Mouse (Mus musculus) erythroid progenitor cell, adult 5-6 weeks (primary cell): Measurements from ENCODE around the gene AA986860. TPM values are rescaled to one million over a fixed set of nuclear protein-coding genes. Genes with fewer than 3 reads are reported as not detected.
A peak's percentile ranks its signal among the peaks of the same experiment; 100 is the strongest.

Source experiments
- ATAC-seq: replicated peaks from 2 replicates; pipeline ENCODE4 v1.8.0; 2016; ENCODE audit warnings: moderate number of reproducible peaks, mild to moderate bottlenecking, moderate TSS enrichment, inconsistent platforms; ENCODE audit not compliant: poor library complexity, low FRiP score, severe bottlenecking
- total RNA-seq, 2 experiments: library from RNA; stranded (forward) in 1 of 2; stranded (reverse) in 1 of 2; fragments of 150-400 nt in 1 of 2; fragments of 186-747, 209-891 nt in 1 of 2; gene quantifications; 2 replicates each; pipeline versions ENCODE4 v1.2.3 to v1.2.4; 2015 to 2017; ENCODE audit warnings: low replicate concordance in 2 of 2

The AA986860 gene
- total RNA-seq, 2 experiments from 2014 or later: 9.4 to 11.3 TPM

DNA sequence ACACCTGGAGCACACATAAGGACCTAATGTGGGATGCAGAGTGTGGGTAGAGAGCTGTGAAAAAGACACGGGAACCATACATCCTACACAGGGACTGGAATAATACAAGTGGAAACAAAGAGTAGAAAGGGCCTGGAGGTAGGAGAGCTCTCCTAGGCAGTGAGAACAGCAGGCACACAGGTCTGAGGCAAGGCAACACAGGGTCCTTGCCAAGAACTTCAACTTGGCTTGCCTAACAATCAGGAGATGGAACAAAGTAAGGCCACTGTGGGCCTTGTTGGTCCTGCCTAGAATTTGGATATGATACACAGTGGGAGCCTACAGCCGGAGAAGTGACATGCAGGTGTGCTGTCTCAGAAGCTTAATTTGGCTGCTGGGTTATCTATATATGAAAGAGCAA is 38.1 kb downstream of the AA986860 start:
- no peak for ATAC-seq

DNA sequence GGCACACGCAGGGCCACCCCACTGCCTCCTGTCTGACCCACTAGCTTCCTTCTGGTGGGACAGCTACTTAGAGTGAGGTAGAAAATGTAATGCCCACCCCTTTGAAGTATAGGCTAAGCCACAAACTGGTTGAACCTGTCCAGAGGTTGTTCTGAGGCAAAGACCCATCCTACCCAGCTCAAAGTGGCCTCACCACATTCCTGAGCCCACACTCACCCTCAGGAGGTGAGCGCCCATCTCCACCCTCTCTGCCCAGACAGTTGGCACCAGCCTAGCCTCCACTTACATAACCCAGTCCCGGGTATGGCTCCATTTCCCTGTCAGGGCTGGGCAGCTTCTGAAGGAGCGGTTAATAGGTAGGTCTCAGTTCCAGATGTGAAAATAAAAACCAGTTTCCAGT is 38.7 kb downstream of the AA986860 start:
- ATAC-seq: no peak

- ATAC-seq: no peak
Observed at GRCm38 (mm10) chr1:130770981-130771494, 39.3 kb downstream of the AA986860 start.

DNA sequence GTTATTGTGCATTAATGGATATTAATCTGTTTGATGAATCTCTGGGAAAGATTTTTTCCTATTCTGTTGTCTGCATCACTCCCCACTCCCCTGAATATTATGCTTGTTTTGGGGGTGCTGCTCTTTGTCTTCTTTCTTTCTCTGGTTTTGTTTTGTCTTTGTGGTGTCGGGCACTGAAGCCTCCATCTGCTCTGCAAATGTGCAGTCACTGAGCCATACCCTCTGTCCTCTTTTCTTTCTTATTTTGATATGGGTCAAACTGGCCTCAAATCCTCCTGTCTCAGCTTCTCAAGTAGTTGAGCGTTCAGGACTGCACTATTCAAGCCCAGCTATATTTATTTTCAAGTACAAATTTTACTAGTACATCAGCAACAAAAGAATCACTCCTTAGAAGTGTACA is 43.5 kb downstream of the AA986860 start:
- ATAC-seq: no peak; the same call in 1 of the 2 replicates

DNA sequence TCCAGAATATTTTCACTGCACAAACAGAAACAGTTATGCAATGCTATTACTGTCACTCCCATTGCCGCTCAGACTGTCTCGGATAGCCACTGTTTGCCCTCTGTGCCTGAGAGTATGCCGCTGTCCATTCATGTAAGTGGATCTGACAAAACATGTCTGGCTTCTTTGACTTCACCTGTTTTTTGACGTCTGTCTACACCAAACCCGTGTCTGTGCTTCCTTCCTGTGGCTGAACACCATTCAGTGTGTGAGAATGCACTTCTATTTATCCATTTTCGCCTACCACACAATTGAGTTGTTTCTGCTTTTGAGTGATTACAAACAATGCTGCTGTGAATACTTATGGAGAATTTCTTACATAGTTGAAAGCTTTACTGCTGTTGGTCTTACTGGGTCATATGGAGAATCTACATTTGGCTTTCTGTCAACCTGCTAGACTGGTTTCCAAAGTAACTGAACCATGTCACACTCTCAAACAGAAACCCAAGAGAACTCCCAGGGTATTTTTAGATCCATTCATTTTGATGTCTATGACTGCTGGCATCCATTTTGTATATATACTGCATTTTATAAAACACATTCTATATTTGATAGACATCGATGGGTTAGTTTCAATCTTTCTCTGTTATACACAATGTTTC is 44.0 kb downstream of the AA986860 start:
- no peak for ATAC-seq

- no peak; the same call in 1 of the 2 replicates for ATAC-seq
Observed at GRCm38 (mm10) chr1:130776645-130777044, 44.9 kb downstream of the AA986860 start.

DNA sequence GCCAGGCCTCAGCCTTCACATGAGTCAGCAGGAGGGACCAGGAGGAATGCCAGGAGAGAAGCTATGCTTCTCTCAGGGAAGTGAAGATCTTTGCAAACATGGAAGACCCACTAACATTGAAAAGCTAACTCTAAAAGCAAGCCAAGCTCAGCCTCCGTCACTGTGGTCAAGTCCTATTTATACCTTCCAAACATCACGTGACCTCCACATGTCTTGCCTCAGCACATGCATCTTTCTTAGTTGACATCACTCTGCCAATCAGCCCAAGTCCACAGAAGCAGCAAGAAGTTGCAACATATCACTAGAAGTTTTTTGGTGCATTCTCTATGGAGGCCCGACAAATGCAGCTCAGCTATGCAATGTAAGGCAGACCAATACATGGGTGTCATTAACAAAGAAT is 48.1 kb downstream of the AA986860 start:
- ATAC-seq: no peak

- 0 out of 2 replicates have a peak, but pooled peaks have one; percentile 68 for ATAC-seq
Observed at GRCm38 (mm10) chr1:130784054-130784453, 52.3 kb downstream of the AA986860 start.

- ATAC-seq: no peak
Observed at GRCm38 (mm10) chr1:130787001-130787400, 55.2 kb downstream of the AA986860 start.

DNA sequence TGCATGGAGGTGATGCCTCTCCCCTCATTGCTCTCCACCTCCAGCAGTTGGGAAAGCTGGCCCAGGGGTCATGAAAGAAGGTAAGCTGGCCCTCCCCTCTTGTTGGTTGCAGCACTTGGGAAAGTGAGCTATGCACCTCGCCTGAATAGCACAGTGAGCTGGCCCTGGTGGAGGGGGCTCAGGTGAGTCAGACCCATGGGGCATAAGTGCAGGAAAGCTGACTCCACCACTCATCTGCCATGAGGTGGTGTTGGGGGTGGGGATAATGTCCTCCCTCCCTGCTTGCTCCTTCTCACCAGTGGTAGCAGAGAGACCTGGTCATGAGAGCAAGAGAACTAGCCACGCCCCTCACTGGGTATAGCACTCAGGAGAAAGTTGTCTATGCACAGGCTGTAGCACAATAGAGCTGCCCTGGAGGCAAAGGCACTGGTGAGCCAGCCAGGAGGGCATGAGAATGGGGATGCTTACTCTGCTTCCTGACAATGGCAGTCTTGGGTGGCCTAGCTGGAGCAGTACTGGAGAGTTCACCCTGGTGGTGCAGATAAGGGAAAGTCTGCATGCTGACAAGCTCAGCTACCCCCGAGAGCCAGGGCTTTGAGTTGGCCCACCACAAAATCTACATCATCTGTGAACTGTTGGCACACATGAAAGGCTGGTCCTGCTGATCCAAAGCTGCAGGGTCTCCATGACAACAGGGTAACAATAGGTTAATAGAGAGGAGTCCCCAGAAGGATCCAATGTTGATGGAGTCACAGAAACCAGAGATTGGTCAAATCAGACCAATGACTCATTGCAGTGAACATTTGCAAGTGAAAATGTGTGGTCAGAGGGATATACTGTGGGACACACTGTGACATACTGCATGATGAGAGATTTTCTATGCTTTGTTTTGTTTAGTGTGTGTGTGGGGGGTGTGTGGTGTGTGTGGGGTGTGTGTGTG is 58.0 kb downstream of the AA986860 start:
- 0 out of 2 replicates have a peak, but pooled peaks have one; percentile 14 for ATAC-seq

Other genes starting within 250 kb of the AA986860 start
- not detected in 2 replicates for gene Zp3r, start 102.4 kb upstream of the AA986860 start, total RNA-seq (2015; ENCODE audit: low replicate concordance)
- not detected in 2 replicates for gene Zp3r, start 102.4 kb upstream of the AA986860 start, total RNA-seq (2017; ENCODE audit: low replicate concordance)
- gene C4bp, start 70.3 kb upstream of the AA986860 start, total RNA-seq (2015; ENCODE audit: low replicate concordance): not detected in 2 replicates
- not detected in 2 replicates for gene C4bp, start 70.3 kb upstream of the AA986860 start, total RNA-seq (2017; ENCODE audit: low replicate concordance)
- not detected in 2 replicates for gene Gm29427, start 16.2 kb upstream of the AA986860 start, total RNA-seq (2015; ENCODE audit: low replicate concordance)
- not detected in 2 replicates for gene Gm29427, start 16.2 kb upstream of the AA986860 start, total RNA-seq (2017; ENCODE audit: low replicate concordance)
- 54.8 and 88.0 TPM in 2 replicates for gene Yod1, start 14.6 kb upstream of the AA986860 start, total RNA-seq (2015; ENCODE audit: low replicate concordance)
- gene Yod1, start 14.6 kb upstream of the AA986860 start, total RNA-seq (2017; ENCODE audit: low replicate concordance): 53.1 and 58.8 TPM in 2 replicates
- 23.5 and 26.7 TPM in 2 replicates for gene Pfkfb2, start 2.7 kb upstream of the AA986860 start, total RNA-seq (2015; ENCODE audit: low replicate concordance)
- 38.4 and 45.7 TPM in 2 replicates for gene Pfkfb2, start 2.7 kb upstream of the AA986860 start, total RNA-seq (2017; ENCODE audit: low replicate concordance)
- not detected in 2 replicates for gene Fcamr, start 68.9 kb downstream of the AA986860 start, total RNA-seq (2015; ENCODE audit: low replicate concordance)
- gene Fcamr, start 68.9 kb downstream of the AA986860 start, total RNA-seq (2017; ENCODE audit: low replicate concordance): not detected in 2 replicates
- gene Pigr, start 94.7 kb downstream of the AA986860 start, total RNA-seq (2015; ENCODE audit: low replicate concordance): not detected in 2 replicates
- not detected in 2 replicates for gene Pigr, start 94.7 kb downstream of the AA986860 start, total RNA-seq (2017; ENCODE audit: low replicate concordance)
- 11.2 and 16.3 TPM in 2 replicates for gene Fcmr, start 133.7 kb downstream of the AA986860 start, total RNA-seq (2015; ENCODE audit: low replicate concordance)
- gene Fcmr, start 133.7 kb downstream of the AA986860 start, total RNA-seq (2017; ENCODE audit: low replicate concordance): 4.7 and 9.2 TPM in 2 replicates
- not detected in 2 replicates for gene Il24, start 155.5 kb downstream of the AA986860 start, total RNA-seq (2015; ENCODE audit: low replicate concordance)
- gene Il24, start 155.5 kb downstream of the AA986860 start, total RNA-seq (2017; ENCODE audit: low replicate concordance): not detected in 2 replicates
- gene Il20, start 179.5 kb downstream of the AA986860 start, total RNA-seq (2015; ENCODE audit: low replicate concordance): not detected in 2 replicates
- gene Il20, start 179.5 kb downstream of the AA986860 start, total RNA-seq (2017; ENCODE audit: low replicate concordance): not detected in 2 replicates
- not detected in 2 replicates for gene Il19, start 208.1 kb downstream of the AA986860 start, total RNA-seq (2015; ENCODE audit: low replicate concordance)
- not detected in 2 replicates for gene Il19, start 208.1 kb downstream of the AA986860 start, total RNA-seq (2017; ENCODE audit: low replicate concordance)